Mouse (Mus musculus) ES-Bruce4 (cell line): ENCODE measurements at regions not wholly inside any gene's neighbourhood (a gene's known extent, or its start where the extent isn't known, plus 50 kb on each side); places are given as distances from the start of the nearest gene placed in this dataset.

Experiments used
- CTCF ChIP-seq: IDR thresholded peaks from one replicate; pipeline ENCODE4 v1.8.1; 2011; ENCODE audit warnings: low read depth, low read length
- EP300 ChIP-seq: IDR thresholded peaks from 2 replicates; pipeline ENCODE4 v1.6.1; 2011; ENCODE audit warnings: low read depth, low read length; ENCODE audit not compliant: insufficient read depth

DNA sequence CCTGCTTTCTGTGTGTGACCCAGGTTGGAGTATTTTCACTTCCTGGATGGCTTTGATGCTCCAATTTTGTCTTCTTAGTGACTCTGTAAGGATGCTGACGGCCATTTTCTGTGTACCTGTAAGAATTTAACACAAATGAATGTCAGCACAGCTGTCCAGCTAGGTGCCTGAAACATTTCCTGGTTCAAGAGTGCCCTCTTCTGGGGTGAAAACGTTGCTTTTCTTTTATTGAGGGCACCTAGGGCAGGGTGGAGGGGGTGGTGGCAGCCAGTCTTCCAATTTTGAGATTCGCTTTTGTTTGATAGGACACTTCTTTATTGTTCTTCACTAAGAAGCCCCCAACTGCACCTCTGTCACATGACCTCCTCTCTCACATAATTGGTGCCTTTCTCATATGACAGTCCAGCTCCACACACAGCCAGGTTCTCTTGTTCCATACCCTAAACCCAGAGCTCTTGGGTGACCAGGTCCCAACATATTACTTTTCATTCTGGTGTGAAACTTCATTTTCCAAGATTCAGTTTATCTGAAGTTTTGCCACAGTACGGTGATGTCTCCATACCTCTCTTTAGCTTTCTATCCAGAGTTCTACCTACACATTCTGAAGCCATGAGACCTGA, 505.6 kb downstream of the Tns1 start:
- TF ChIP-seq CTCF (no peak), EP300 (no peak)
